Mouse (Mus musculus): ENCODE measurements around the gene Gm20388. TPM values are rescaled to one million over a fixed set of nuclear protein-coding genes. Genes with fewer than 3 reads are reported as not detected.

Gm20388 gene
- total RNA-seq, 1 experiment, result 27.0 TPM

GRCm38 (mm10) chr8:122104658-122105057, 2194.0 kb downstream of the Gm20388 start:
- no peak for TF ChIP-seq ZC3H11A (IDR thresholded peaks at IDR 0.05; ENCODE audit: borderline replicate concordance, low read depth, low read length)
- TF ChIP-seq ZNF384 (IDR thresholded peaks at IDR 0.05; ENCODE audit: low read depth, low read length), result no peak
- Histone ChIP-seq H3K36me3 (ENCODE audit: control insufficient read depth, insufficient read depth, low read length, poor library complexity, severe bottlenecking) (no peaks in the 10 kb centered on the region), H3K9ac (ENCODE audit: insufficient read depth, low read depth, low read length, poor library complexity, severe bottlenecking) (no peak overlapping the region), H3K4me3 (ENCODE audit: insufficient read depth in 1 of 2, low read depth in 1 of 2, low read length in 2 of 2, poor library complexity in 1 of 2, severe bottlenecking in 1 of 2) (0 out of 4 replicates have a peak overlapping the region, but pooled peaks of 1 of the 2 experiments have one; percentile 23), H3K4me1 (ENCODE audit: control insufficient read depth in 2 of 2, insufficient read depth in 2 of 2, low read length in 2 of 2, poor library complexity in 1 of 2) (peaks cover 0 to 17% of the 10 kb centered on the region in 2 experiments; a peak in 3 of 4 replicates), H3K9me3 (ENCODE audit: control insufficient read depth, insufficient read depth, low read depth, low read length) (no peaks in the 10 kb centered on the region), H3K27ac (ENCODE audit: insufficient read depth, low read depth, low read length, poor library complexity, severe bottlenecking) (peak overlapping the region; percentile 14)
- in situ Hi-C loops (cut with MboI; ENCODE audit: low sequenced_read_pairs in 2 of 2, unreplicated experiment in 2 of 2), result no loop called here
- no peak for DNase-seq (ENCODE audit: low read depth, low spot score)

GRCm38 (mm10) chr8:122106270-122106669, 2195.6 kb downstream of the Gm20388 start:
- in situ Hi-C loops (cut with MboI; ENCODE audit: low sequenced_read_pairs in 2 of 2, unreplicated experiment in 2 of 2), result no loop called here

GRCm38 (mm10) chr8:122110240-122110866, 2199.7 kb downstream of the Gm20388 start:
- H3K9me3 ChIP-seq (ENCODE audit: control insufficient read depth, insufficient read depth, low read depth, low read length), result no peaks in the 10 kb centered on the region
- H3K4me1 ChIP-seq (ENCODE audit: control insufficient read depth in 2 of 2, insufficient read depth in 2 of 2, low read length in 2 of 2, poor library complexity in 1 of 2), result peaks cover 0 to 4% of the 10 kb centered on the region in 2 experiments; a peak in 1 of 4 replicates
- TF ChIP-seq MAFK (IDR thresholded peaks at IDR 0.05; ENCODE audit: insufficient read depth, low read depth, low read length) (no peak), CHD2 (IDR thresholded peaks at IDR 0.05; ENCODE audit: low read depth, low read length) (no peak), ZNF384 (IDR thresholded peaks at IDR 0.05; ENCODE audit: low read depth, low read length) (no peak), HCFC1 (IDR thresholded peaks at IDR 0.05; ENCODE audit: borderline replicate concordance, insufficient read depth, low read length) (no peak), ZC3H11A (IDR thresholded peaks at IDR 0.05; ENCODE audit: borderline replicate concordance, low read depth, low read length) (no peak)
- H3K27ac ChIP-seq (ENCODE audit: insufficient read depth, low read depth, low read length, poor library complexity, severe bottlenecking), result no peak overlapping the region
- no peak for DNase-seq (ENCODE audit: low read depth, low spot score)
- H3K4me3 ChIP-seq (ENCODE audit: insufficient read depth in 1 of 2, low read depth in 1 of 2, low read length in 2 of 2, poor library complexity in 1 of 2, severe bottlenecking in 1 of 2), result peak overlapping the region in 1 of 2 experiments; percentile 14; a peak in 1 of 4 replicates
- H3K9ac ChIP-seq (ENCODE audit: insufficient read depth, low read depth, low read length, poor library complexity, severe bottlenecking), result no peak overlapping the region
- H3K36me3 ChIP-seq (ENCODE audit: control insufficient read depth, insufficient read depth, low read length, poor library complexity, severe bottlenecking), result no peaks in the 10 kb centered on the region
- in situ Hi-C loops (cut with MboI; ENCODE audit: low sequenced_read_pairs in 2 of 2, unreplicated experiment in 2 of 2), result no loop called here

More at GRCm38 (mm10) chr8:122106270-122106669, 2195.6 kb downstream of the Gm20388 start:
- Histone ChIP-seq H3K27ac (ENCODE audit: insufficient read depth, low read depth, low read length, poor library complexity, severe bottlenecking) (no peak overlapping the region), H3K4me3 (ENCODE audit: insufficient read depth in 1 of 2, low read depth in 1 of 2, low read length in 2 of 2, poor library complexity in 1 of 2, severe bottlenecking in 1 of 2) (no peak overlapping the region), H3K9ac (ENCODE audit: insufficient read depth, low read depth, low read length, poor library complexity, severe bottlenecking) (no peak overlapping the region), H3K9me3 (ENCODE audit: control insufficient read depth, insufficient read depth, low read depth, low read length) (no peaks in the 10 kb centered on the region), H3K4me1 (ENCODE audit: control insufficient read depth in 2 of 2, insufficient read depth in 2 of 2, low read length in 2 of 2, poor library complexity in 1 of 2) (peaks cover 0 to 21% of the 10 kb centered on the region in 2 experiments; a peak in 3 of 4 replicates), H3K36me3 (ENCODE audit: control insufficient read depth, insufficient read depth, low read length, poor library complexity, severe bottlenecking) (no peaks in the 10 kb centered on the region)
- no peak for DNase-seq (ENCODE audit: low read depth, low spot score)
- TF ChIP-seq ZNF384 (IDR thresholded peaks at IDR 0.05; ENCODE audit: low read depth, low read length) (no peak), HCFC1 (IDR thresholded peaks at IDR 0.05; ENCODE audit: borderline replicate concordance, insufficient read depth, low read length) (no peak), MAFK (IDR thresholded peaks at IDR 0.05; ENCODE audit: insufficient read depth, low read depth, low read length) (no peak), CHD2 (IDR thresholded peaks at IDR 0.05; ENCODE audit: low read depth, low read length) (no peak)

GRCm38 (mm10) chr8:122110867-122111253, 2200.2 kb downstream of the Gm20388 start:
- no peak for TF ChIP-seq HCFC1 (IDR thresholded peaks at IDR 0.05; ENCODE audit: borderline replicate concordance, insufficient read depth, low read length)
- TF ChIP-seq ZC3H11A (IDR thresholded peaks at IDR 0.05; ENCODE audit: borderline replicate concordance, low read depth, low read length), result no peak
- Histone ChIP-seq H3K4me3 (ENCODE audit: insufficient read depth in 1 of 2, low read depth in 1 of 2, low read length in 2 of 2, poor library complexity in 1 of 2, severe bottlenecking in 1 of 2) (no peak overlapping the region), H3K4me1 (ENCODE audit: control insufficient read depth in 2 of 2, insufficient read depth in 2 of 2, low read length in 2 of 2, poor library complexity in 1 of 2) (peaks cover 0 to 4% of the 10 kb centered on the region in 2 experiments; a peak in 1 of 4 replicates), H3K9ac (ENCODE audit: insufficient read depth, low read depth, low read length, poor library complexity, severe bottlenecking) (no peak overlapping the region), H3K36me3 (ENCODE audit: control insufficient read depth, insufficient read depth, low read length, poor library complexity, severe bottlenecking) (no peaks in the 10 kb centered on the region), H3K9me3 (ENCODE audit: control insufficient read depth, insufficient read depth, low read depth, low read length) (no peaks in the 10 kb centered on the region), H3K27ac (ENCODE audit: insufficient read depth, low read depth, low read length, poor library complexity, severe bottlenecking) (no peak overlapping the region)
- in situ Hi-C loops (cut with MboI; ENCODE audit: low sequenced_read_pairs in 2 of 2, unreplicated experiment in 2 of 2), result no loop called here
- DNase-seq (ENCODE audit: low read depth, low spot score), result no peak

- no peak for DNase-seq (ENCODE audit: low read depth, low spot score)
- Histone ChIP-seq H3K36me3 (ENCODE audit: control insufficient read depth, insufficient read depth, low read length, poor library complexity, severe bottlenecking) (no peaks in the 10 kb centered on the region), H3K9ac (ENCODE audit: insufficient read depth, low read depth, low read length, poor library complexity, severe bottlenecking) (no peak overlapping the region), H3K4me1 (ENCODE audit: control insufficient read depth in 2 of 2, insufficient read depth in 2 of 2, low read length in 2 of 2, poor library complexity in 1 of 2) (peaks cover 0 to 6% of the 10 kb centered on the region in 2 experiments; a peak in 1 of 4 replicates), H3K9me3 (ENCODE audit: control insufficient read depth, insufficient read depth, low read depth, low read length) (no peaks in the 10 kb centered on the region), H3K4me3 (ENCODE audit: insufficient read depth in 1 of 2, low read depth in 1 of 2, low read length in 2 of 2, poor library complexity in 1 of 2, severe bottlenecking in 1 of 2) (no peak overlapping the region), H3K27ac (ENCODE audit: insufficient read depth, low read depth, low read length, poor library complexity, severe bottlenecking) (no peak overlapping the region)
- in situ Hi-C loops (cut with MboI; ENCODE audit: low sequenced_read_pairs in 2 of 2, unreplicated experiment in 2 of 2), result no loop called here
- no peak for TF ChIP-seq MAFK (IDR thresholded peaks at IDR 0.05; ENCODE audit: insufficient read depth, low read depth, low read length)
- no peak for TF ChIP-seq ZC3H11A (IDR thresholded peaks at IDR 0.05; ENCODE audit: borderline replicate concordance, low read depth, low read length)
- no peak for TF ChIP-seq ZNF384 (IDR thresholded peaks at IDR 0.05; ENCODE audit: low read depth, low read length)
Observed at GRCm38 (mm10) chr8:122111745-122112144, 2201.1 kb downstream of the Gm20388 start.
